Comparison of ENCODE assay signal across 9 mouse cellular contexts in the genomic region with DNA sequence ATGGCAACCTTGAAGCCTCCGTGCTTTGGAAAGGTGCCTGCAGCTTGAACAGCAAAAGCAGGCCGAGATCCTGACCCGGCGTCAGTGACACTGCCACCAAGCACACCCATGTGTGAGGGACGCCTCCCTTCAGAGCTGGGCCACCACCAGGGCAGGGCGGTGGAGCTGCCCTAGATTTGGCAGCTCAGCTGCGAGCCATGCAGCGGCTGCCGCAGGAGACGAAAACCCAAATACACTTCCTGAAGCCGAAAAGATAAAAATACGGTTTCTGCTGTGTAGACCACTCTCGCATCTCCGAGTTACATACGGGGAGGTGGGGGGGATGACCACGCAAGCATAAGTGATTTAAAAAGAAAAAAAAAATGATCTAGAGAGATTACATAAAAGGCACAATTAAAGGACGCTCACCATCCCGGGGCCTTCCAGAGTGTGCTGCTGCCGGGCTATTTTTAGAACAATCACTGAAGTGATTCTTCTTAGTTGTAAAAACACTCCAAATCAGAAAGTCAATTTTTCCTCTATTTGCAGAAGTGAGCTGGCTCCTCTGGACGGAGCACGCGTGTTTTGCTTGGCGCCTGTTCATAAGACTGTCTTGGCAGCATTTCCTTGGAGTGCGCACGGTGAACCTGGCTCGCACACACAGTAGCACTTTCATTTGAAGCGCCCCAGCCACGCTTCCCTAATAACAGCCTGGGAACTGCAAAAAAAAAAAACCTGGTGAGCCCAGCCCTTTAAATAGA.
A peak's percentile ranks its signal among the peaks of the same experiment; 100 is the strongest.
DNase-seq lines count a peak whose midpoint lies in the region; ATAC-seq and TF ChIP-seq lines count a peak whose summit lies in the region.
"Had no signal": no experiment of that assay in that cellular context is flagged by ENCODE, and none has a peak within 500 bp of the region (broad histone marks: within the 10 kb centered on the region; RNA-seq: fewer than 3 reads in every experiment).

No protein-coding gene starts in this region.

- peaks cover 83% of the 10 kb centered on the region for H3K4me1 ChIP-seq in forebrain, embryonic 10.5 days
- peaks cover 19% of the 10 kb centered on the region; the same call in 1 of the 2 replicates for H3K4me1 ChIP-seq in heart, postnatal 0 days (ENCODE audit: control insufficient read depth, insufficient read depth)
- H3K4me1 ChIP-seq in lung, embryonic 16.5 days (replicated peaks; ENCODE audit: control insufficient read depth, insufficient read depth, low read length): peaks cover 31% of the 10 kb centered on the region
- peaks cover 29% of the 10 kb centered on the region for H3K4me1 ChIP-seq in stomach, embryonic 15.5 days
- H3K4me1 ChIP-seq: megakaryocyte, embryonic 14.5 days had no signal

- no peaks in the 10 kb centered on the region for H3K9me3 ChIP-seq in forebrain, embryonic 10.5 days
- no peaks in the 10 kb centered on the region for H3K9me3 ChIP-seq in heart, postnatal 0 days (replicated peaks; ENCODE audit: control insufficient read depth, low read length)
- no peaks in the 10 kb centered on the region for H3K9me3 ChIP-seq in lung, embryonic 16.5 days (ENCODE audit: control insufficient read depth, low read length)
- H3K9me3 ChIP-seq in stomach, embryonic 15.5 days: no peaks in the 10 kb centered on the region

- H3K27me3 ChIP-seq in forebrain, embryonic 10.5 days (ENCODE audit: poor library complexity, severe bottlenecking): no peaks in the 10 kb centered on the region
- H3K27me3 ChIP-seq in heart, postnatal 0 days (ENCODE audit: control insufficient read depth, insufficient read depth, low read length): peaks cover 9% of the 10 kb centered on the region; the same call in 1 of the 2 replicates
- H3K27me3 ChIP-seq in lung, embryonic 16.5 days (ENCODE audit: control insufficient read depth, insufficient read depth, low read depth, low read length): no peaks in the 10 kb centered on the region; the same call in 1 of the 2 replicates
- H3K27me3 ChIP-seq in stomach, embryonic 15.5 days (replicated peaks): no peaks in the 10 kb centered on the region
- H3K27me3 ChIP-seq: megakaryocyte, embryonic 14.5 days had no signal

- H3K27ac ChIP-seq in forebrain, embryonic 10.5 days: peak overlapping the region; percentile 65; the same call in 1 of the 2 replicates
- peak overlapping the region; percentile 69 for H3K27ac ChIP-seq in heart, postnatal 0 days (ENCODE audit: low read depth)
- peak overlapping the region; percentile 85 for H3K27ac ChIP-seq in lung, embryonic 16.5 days (ENCODE audit: low read length)
- peak overlapping the region; percentile 45; the same call in 1 of the 2 replicates for H3K27ac ChIP-seq in stomach, embryonic 15.5 days

- TF ChIP-seq EP300 in heart, postnatal 0 days (IDR thresholded peaks at IDR 0.05; ENCODE audit: low read depth): no peak

- peak; percentile 57; the same call in 1 of the 2 replicates for ATAC-seq in heart, postnatal 0 days (ENCODE audit: insufficient read depth, low read depth)
- ATAC-seq in lung, embryonic 16.5 days (ENCODE audit: low read depth): peak; percentile 80
- peak; percentile 74 for ATAC-seq in stomach, embryonic 15.5 days (ENCODE audit: insufficient read depth, low FRiP score, low read depth)
- no peak for ATAC-seq in monocyte, adult 5-6 weeks (replicated peaks; ENCODE audit: insufficient number of reproducible peaks, low FRiP score, low TSS enrichment, poor library complexity, severe bottlenecking)

- 80% methylated on average over 28 of the region's 28 CpGs for WGBS in forebrain, embryonic 10.5 days
- 4% methylated on average over 28 of the region's 28 CpGs for WGBS in heart, postnatal 0 days
- WGBS in lung, embryonic 16.5 days: 15% methylated on average over 28 of the region's 28 CpGs
- 31% methylated on average over 28 of the region's 28 CpGs for WGBS in stomach, embryonic 15.5 days

- H3K4me2 ChIP-seq in heart, postnatal 0 days (ENCODE audit: low read depth, low read length): peak overlapping the region; percentile 54
- H3K4me2 ChIP-seq in lung, embryonic 16.5 days (ENCODE audit: low read depth, low read length): peak overlapping the region; percentile 50
- peak overlapping the region; percentile 32 for H3K4me2 ChIP-seq in stomach, embryonic 15.5 days

- H3K9ac ChIP-seq in heart, postnatal 0 days (replicated peaks; ENCODE audit: low read depth, low read length): peak overlapping the region; percentile 12
- 0 out of 2 replicates have a peak overlapping the region, but pooled peaks have one; percentile 25 for H3K9ac ChIP-seq in lung, embryonic 16.5 days (ENCODE audit: low read length)
- no peak overlapping the region for H3K9ac ChIP-seq in stomach, embryonic 15.5 days

- TF ChIP-seq CTCF in heart, postnatal 0 days (IDR thresholded peaks at IDR 0.05; ENCODE audit: low read depth): no peak

- no peak overlapping the region for H3K4me3 ChIP-seq in forebrain, embryonic 10.5 days
- peak overlapping the region; percentile 38 for H3K4me3 ChIP-seq in heart, postnatal 0 days (ENCODE audit: low read depth, low read length)
- peak overlapping the region; percentile 22 for H3K4me3 ChIP-seq in lung, embryonic 16.5 days (ENCODE audit: low read length)
- 0 out of 2 replicates have a peak overlapping the region, but pooled peaks have one; percentile 9 for H3K4me3 ChIP-seq in stomach, embryonic 15.5 days (replicated peaks)
- H3K4me3 ChIP-seq: megakaryocyte, embryonic 14.5 days had no signal

- DNase-seq in 3134 (ENCODE audit: extremely low read depth, insufficient read length, low spot score): peak; percentile 53
- DNase-seq in adrenal gland, adult 2 months: peak; percentile 77
- no peak for DNase-seq in forebrain, embryonic 10.5 days (ENCODE audit: extremely low spot score, low spot score)
- DNase-seq in heart, postnatal 0 days (ENCODE audit: low spot score): peak; percentile 70
- DNase-seq in kidney, postnatal 10 days: peak; percentile 62

- H3K36me3 ChIP-seq in forebrain, embryonic 10.5 days (replicated peaks): no peaks in the 10 kb centered on the region
- H3K36me3 ChIP-seq in heart, postnatal 0 days (replicated peaks; ENCODE audit: control insufficient read depth, insufficient read depth, low read length): no peaks in the 10 kb centered on the region; the same call in 1 of the 2 replicates
- no peaks in the 10 kb centered on the region for H3K36me3 ChIP-seq in lung, embryonic 16.5 days (ENCODE audit: control insufficient read depth, insufficient read depth, low read length)
- H3K36me3 ChIP-seq in stomach, embryonic 15.5 days: no peaks in the 10 kb centered on the region
